Mouse (Mus musculus) brain, embryonic 14.5 days (tissue): ENCODE measurements around the gene Ostf1.

Experiments
- CTCF ChIP-seq: fragments of 200-500 bp; IDR thresholded peaks from 2 replicates; pipeline ENCODE4 v1.5.1; 2012; ENCODE audit warnings: inconsistent platforms, mild to moderate bottlenecking, moderate library complexity, borderline replicate concordance; ENCODE audit not compliant: insufficient read depth, insufficient read length; ENCODE audit errors: extremely low read depth
- POLR2A ChIP-seq: fragments of 200-500 bp; IDR thresholded peaks from 2 replicates; pipeline ENCODE4 v1.6.1; 2012; ENCODE audit warnings: mild to moderate bottlenecking, inconsistent platforms, borderline replicate concordance; ENCODE audit not compliant: poor library complexity, insufficient read depth, insufficient read length, severe bottlenecking; ENCODE audit errors: extremely low read depth

DNA sequence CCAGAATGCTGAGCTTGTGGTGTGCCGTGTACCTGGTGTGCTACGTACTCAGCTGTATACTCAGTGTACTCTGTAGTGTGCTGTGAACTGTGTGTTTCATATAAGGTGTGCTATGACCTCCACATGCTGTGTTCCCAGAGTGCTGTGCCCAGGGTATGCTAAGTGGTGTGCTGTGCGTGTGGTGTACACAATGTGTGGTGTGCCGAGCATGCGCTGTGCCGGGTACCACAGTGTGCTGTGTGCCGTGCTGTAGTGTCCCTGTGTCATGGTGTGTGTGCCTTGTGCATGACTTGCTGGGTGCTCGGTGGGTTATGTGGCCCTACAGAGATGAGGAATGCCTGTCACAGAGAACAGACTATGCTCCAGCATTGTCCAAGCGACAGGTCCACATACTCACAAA is 31.0 kb downstream of the Ostf1 start:
- TF ChIP-seq CTCF (no peak), POLR2A (no peak)
